Mouse (Mus musculus) cerebral cortex, adult 2 months (tissue): ENCODE results near the gene Sp6.

Source experiments
- WGBS: fragments of 180-500 bp; shearing (Covaris S2); methylation state at CpG from one replicate; pipeline ENCODE4 v1.1.7; 2018; 5-methylcytosine and 5-hydroxymethylcytosine counted together

The Sp6 gene

DNA sequence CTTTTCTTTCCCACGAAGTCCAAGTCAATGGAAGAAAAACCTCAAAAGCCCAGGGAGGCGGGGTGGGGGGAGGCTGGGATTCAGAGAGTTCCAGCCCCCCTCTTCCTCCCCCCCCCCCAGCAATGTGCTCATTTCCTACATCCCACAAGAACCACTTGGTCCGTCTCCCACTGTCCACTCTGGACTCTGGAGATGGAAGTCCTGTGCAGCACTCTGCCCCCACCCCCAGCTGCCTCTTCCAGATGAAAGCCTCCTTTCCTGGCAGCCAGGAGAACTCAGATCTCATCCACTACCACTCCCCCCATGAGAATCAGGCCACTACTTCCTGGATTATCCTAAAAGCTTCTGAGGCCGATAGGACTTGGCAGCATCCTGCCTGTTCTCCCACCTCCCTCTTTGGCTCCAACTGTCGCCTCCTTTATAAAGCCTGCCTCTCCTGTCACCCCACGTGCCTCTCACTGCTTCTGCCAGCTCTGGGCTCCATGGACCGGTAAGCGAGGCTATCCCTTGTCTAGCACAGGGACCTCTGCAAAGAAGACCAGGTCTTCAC lies at the start of gene Sp6:
Gene Sp6, plus strand, starts transcription at position 274 of the 550 bp plus-strand sequence.
- 21% methylated on average over 8 of the region's 8 CpGs for WGBS

DNA sequence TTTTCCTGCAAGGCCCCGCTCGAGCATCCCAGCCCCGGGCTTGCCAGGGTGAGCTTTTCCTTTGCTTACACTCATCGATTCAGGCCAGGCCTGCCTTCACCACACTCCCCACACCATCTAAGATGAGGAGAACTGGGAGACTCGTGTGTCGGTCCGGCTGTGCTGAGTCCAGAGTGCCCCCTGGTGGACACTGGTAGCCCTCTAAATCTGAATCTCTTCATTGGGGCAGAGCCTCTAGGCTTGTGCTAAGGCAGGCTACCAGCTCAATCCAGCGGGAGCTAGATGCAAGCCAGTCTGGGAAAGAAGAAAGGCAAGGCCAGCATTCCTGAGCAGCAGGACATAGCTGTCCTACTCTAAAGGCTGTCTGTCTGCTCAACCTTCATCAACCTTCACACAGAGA lies 49.6 kb upstream of the Sp6 start:
- 17% methylated on average over 8 of the region's 8 CpGs for WGBS

DNA sequence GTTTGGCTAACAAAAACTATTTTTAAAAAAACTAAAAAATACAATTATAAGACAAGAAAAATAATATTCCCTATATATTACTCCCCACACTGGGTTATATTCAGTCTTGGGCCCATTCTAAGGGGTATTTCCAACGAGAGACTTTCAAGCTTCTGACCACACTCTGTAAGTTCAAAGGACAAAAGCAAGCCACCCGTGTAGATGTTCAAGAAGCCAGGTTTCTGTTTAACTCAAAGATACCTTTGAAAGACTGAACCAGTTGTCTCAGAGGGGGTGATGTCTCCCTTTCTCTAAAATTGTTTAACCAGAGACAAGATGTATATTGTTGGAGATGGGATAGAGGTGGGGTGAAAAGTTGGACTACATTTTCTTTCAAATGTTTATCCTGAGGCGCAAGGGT lies 47.0 kb upstream of the Sp6 start:
- 86% methylated on average over 3 of the region's 3 CpGs for WGBS

DNA sequence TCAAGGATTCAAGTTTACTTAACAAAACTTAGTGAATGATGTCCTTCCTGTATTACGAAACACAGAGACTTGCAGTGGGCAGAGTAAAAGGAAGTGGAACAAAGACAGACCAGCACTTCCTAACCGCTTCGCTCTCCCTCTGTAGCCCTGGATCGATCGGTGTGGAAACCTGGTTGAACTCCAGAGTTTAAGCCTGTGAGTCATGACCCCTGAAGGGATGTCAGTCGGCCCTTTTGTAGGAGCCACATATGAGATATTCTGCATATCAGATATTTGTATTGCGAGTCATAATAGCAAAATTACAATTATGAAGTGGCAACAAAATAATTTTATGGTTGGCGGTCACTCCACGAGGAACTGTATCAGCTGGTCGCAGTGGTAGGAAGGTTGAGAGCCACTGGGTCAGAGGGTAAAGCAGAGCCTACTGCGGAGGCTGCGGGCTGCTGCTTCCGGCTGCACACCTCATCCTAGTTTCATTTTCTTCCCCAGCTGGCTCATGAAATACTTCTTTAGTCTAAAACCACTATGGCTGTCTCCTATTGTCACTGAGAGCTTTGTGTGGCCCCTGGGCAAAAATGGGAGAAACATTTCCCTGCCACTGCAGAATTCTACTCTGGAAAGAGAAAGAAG lies 46.2 kb upstream of the Sp6 start:
- 80% methylated on average over 13 of the region's 13 CpGs for WGBS

DNA sequence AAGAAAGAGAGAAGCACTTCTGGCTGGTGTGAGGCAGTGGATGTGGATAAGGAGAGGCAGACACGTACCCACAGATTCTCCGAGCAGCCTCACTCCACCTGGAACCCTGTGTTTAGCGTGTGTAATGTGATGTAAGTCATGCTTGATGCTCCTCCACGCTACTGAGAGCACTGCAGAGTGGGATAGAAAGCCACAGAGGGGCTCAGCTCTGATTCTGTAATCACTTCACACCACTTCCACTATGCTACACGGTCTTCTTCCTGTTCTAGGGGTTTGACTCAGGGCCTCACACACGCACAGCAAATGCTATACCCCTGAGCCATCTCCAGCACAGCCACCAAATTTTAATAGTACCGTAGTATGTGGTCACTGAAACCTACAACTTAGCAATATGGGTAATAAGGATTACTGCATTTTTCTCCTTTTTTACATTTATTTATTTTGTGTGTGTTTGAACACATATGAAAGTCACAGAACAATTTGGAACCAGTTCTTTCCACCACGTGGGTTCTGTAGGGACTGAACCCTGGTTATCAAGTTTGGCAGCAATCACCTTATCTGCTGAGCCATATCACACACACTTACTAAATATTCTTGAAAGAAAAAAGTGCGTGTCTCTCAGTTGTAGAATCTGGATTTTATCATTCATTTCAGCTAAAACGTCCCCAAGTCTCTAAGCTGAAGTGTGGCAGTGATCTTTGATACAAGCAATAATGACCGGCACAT lies 45.5 kb upstream of the Sp6 start:
- WGBS, result 85% methylated on average over 11 of the region's 11 CpGs

DNA sequence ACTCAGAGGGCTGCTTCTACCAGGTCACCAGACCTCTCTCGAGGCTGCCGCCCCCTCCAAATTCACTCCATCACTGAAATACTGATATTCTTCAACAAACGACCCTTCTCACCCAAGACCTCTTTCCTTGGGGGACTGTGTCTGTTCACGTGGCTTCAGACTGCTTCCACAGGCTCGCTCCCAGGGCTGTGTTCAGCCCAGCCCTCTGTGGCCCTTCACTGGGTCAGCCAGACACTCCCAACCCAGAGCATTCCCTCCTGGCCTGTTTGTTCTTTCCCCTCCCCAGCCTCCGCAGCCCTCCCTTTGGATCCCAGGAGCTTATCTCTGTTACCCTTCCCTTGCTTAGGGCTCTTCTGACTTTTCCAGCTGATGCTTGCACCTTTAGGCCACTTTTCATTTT lies 44.7 kb upstream of the Sp6 start:
- WGBS, result 71% methylated on average over 6 of the region's 6 CpGs

DNA sequence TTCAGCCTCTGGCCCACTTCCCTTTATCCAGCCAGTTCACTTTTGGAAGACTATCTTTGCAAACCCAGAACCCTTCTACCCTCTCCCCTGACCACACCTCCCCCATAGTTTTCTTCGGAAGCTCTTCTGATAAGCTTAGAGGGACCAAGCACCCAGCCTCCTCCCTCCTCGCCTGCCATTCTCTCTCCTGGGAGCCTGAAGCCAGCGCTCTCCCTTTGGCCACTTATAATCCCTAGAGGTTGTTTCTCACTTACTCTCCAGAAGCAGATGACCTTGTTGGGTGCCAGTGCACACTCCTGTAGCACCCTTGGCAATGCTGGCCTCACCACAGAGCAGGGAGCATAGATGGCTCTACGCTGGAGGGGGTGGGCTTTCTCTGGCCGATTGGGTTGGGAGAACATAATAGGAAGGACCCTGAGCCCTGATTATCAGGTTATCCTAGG lies 43.9 kb upstream of the Sp6 start:
- WGBS, result 65% methylated on average over 5 of the region's 5 CpGs

DNA sequence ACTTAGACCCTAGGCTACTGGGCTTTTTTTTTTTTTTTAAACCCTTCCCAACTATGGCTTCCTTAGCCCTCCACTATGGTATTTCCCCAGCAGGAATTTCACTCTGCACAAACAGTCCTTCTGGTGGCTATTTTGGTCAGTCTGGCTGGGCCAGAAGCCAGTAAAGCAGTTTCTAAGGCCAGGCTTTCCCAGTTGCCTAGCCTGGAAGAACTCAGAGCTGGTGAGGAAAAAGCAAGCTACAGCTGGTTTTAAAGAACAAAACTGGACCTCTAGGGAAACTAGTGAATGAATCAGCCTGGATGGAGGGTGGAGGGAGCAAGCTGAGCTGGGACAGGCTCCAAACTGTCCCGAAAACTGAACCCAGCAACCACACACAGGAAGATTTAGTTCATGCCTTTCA lies 43.4 kb upstream of the Sp6 start:
- 35% methylated on average over 1 of the region's 1 CpGs for WGBS

DNA sequence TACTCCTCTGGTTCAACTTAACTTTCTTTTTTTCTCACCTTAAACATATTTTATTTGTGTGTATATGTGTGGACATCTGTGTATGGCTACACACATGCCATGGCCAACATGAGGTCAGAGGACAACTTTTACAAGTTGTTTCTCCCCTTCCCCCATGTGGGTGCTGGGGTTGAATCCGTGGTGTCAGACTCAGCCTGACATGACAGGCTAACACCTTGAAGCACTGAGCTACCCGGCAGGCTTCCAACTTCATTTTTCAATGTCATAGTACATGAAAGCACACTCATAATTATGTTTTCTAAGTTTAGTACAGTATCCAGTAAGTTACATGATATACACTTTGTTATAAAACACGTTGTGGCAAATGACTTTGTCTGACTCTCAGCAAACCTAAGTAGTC lies 42.9 kb upstream of the Sp6 start:
- 59% methylated on average over 3 of the region's 3 CpGs for WGBS

DNA sequence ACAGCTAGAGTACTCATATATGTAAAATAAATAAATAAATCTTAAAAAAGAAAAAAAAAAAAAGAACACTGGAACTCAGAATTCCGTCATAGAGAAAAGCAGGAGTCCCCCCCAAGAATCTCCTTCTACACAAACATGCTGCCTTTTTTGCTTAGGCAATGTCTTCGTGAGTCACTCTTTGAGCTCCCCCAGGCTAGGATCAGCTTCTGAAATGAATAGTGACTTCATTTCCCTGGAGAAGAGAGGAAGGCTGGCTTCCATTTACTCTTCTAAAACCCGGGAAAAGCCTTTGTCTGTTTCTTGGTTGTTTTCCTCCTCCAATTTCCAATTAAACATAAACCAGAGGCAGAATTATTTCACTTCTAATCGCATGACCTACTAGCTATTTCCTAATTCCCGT lies 40.3 kb upstream of the Sp6 start:
- WGBS, result 47% methylated on average over 5 of the region's 5 CpGs

DNA sequence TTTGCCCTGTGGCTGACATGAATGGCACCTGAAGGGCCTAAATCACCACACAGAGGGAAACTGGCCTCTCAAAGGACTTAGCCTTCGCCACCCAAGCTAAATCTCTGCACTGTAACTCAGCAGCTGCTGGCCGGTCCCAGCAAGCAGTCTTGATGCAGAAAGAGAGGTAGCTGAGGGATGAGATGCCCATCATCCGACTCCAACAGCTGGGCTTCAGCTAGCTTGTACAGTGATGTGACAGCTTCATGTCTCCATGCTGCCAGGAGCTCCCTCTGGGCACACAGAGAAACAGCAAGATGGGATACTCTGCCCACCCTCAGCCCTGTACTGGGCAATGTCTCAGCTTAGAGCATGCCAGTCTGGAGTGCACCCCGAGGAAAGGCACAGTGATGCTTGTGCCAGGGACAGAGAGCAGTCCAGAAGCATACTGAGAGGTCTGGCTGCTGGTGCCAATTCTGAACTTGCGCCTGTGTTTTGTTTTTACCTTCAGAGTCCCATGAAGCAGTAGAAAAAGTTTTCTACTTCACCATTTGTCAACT lies 39.7 kb upstream of the Sp6 start:
- WGBS, result 64% methylated on average over 5 of the region's 5 CpGs

DNA sequence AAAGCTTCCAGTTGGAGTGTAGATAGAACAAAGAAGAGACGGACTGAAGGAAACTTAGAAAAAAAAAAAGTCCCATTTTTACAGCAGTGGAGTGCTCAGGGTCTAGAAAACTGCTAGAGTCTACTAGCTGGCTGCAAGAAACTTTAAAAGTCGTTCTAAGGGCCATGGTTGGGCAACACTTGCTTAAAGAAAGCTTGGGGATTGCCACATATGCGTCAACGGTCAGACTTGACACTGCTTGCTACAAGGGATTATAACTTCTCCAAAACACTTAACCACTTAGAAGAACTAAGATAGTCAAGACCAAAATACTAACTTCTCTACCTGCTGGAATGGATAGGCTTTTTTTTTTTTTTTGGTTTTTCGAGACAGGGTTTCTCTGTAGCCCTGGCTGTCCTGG lies 38.4 kb upstream of the Sp6 start:
- 80% methylated on average over 5 of the region's 5 CpGs for WGBS

DNA sequence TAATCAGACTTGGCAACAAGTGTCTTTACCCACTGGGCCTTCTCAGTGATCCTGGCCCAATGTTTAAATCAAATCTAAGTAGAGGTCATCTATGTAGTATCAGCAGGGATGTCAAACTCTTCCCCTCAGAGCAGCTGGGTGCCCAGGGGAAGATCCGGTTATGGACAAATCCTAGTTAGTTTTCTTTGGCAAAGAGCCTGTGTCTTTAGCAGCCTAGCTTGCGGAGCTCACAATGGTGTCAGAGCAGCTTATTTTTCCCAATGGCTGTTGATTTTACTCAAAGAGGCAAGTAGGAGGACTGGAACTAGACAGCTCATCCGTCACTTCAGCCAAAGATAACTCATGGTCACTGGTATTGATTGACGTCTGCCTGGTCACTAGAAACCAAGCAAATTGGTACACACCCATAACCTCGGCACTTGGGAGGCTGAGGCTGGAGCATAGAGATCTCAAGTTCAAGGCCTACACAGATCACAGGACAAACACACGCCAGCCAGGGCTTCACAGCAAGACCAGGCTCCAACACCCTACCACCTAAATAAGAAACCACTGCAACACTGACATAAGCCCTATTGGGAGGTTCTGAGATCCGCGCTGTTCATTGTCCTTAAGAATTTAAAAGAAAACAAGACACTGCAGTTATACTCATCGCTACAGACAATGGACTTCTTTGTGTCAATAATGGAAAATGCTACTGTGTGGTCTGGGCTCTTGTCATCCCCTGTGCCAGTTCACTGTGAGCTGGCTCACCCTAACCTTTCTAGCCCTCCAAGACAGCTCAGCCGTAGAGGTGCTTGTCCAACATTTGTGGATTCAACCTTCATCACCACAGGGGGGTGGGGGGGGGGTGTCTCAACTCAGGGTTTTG lies 37.4 kb upstream of the Sp6 start:
- WGBS, result 54% methylated on average over 10 of the region's 10 CpGs

DNA sequence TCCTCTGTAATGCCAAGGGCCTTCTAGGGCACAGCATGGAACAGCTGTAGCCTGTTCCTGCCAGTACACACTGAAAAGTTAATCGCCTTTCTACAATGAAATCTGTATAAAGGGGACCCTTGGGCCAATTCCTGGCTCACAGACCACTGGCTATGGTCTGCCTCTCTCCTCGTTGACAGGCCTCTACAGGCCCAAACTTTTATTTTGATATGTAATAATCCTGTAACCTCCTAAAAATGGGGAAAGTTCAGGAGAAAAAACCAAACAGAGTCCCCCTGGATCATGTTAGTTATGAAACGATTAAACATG lies 36.9 kb upstream of the Sp6 start:
- WGBS, result 30% methylated on average over 3 of the region's 3 CpGs

DNA sequence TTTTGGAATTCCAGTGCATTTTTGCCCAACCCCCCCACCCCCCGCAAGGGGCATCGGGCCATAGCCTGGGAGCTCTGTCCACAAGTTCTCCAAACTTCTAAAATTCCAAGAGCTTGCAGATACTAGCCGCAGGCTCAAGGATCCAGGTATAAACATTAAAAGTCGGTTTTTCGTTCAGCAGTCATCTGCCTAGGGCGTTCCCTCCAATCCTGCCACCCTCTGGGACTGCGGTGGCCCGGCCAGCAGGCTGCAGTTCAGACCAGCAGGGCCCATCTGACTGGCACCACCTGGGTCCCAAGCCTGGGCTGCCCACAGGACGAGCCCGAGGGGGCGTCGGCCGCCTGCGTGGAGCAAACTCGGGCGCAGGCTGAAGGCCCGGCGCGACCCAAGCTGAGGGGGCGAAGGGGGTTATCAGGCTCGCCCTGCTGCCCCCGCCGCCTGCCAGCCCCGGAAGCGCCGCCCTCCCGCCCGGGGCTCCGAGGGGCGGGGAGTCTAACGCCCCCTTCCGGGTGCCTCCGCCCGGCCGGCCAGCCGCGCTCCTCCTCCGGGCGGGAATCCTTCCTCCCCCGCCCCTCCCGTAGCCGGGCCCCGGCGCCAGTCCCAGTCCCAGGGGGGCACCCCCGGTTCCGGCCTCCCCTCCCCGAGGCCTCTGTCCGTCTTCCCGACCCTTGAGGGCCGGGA lies 36.1 kb upstream of the Sp6 start:
- under 1% methylated on average over 49 of the region's 50 CpGs for WGBS

DNA sequence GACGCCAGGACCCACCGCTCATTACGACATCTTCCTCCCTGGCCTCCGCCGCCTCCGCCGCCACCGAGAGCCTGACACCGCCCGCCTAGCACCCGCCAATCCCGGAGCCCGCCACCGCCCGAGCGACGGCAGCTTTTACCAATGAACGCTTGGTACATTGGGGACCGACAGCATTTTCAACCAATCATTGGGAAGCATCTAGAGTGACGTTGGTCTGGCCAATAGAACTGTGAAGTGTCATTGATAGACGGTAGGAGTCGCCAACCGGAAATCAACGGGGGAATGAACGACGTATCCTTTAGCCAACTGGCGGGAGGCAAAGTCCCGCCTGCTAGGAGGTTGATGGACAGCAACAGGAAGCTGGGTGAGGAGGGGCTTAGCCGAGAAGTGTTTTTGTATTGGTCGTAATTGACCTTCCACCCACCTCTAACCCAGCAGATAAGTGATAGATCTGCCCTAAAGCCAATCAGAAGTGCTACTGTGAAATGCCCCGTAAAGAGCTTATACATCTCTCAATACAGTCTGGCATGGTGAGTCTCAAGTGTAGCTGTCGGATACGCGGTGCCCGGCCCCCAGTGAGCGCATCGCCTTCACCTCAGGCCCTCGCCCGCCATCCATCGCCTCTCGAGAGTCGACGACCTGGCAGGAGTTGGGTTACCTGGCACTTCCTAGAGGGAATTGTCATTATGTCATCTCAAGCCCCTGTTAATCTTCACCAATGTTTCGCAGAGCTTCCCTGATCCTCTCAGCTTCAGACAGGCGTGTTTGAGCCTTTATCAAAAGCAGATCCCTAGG lies 35.4 kb upstream of the Sp6 start:
- under 1% methylated on average over 45 of the region's 45 CpGs for WGBS

DNA sequence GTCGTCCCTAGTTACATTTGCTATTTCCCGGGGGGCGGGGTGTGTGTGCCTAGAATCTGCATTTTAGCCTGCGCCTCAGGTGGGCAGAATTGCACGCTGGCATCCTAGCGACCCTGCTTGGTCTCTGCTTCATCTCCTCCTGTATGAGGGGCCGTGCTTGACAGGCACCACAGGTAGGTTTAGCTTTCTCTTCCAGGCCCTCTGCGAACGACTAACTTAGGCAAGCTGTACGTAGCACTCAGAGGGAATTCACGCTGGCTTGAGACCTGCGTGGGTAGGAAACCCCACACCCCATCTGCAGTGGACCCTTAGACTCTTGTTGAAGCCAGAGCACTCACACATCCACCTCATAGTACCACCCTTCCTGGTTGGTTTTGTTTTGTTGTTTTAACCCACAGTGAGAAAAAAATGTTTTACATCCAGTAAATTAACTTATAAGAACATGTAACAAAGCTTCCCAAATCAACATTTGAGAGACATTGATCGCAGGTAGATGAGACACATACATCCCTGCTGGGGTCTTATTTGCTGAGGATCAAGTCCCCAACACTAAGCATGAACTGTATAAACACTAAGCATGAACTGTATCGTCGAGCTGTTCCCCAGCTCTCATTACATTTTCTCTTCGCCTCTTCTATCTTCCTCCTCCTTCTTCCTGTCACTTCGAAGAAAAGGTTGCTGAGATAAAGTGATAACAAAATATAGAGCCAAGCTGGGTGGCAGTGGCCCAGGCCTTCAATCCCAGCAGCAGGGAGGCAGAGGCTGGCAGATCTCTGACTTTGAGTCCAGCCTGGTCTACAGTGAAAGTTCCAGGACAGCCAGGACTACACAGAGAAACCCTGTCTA lies 34.6 kb upstream of the Sp6 start:
- 22% methylated on average over 17 of the region's 17 CpGs for WGBS

DNA sequence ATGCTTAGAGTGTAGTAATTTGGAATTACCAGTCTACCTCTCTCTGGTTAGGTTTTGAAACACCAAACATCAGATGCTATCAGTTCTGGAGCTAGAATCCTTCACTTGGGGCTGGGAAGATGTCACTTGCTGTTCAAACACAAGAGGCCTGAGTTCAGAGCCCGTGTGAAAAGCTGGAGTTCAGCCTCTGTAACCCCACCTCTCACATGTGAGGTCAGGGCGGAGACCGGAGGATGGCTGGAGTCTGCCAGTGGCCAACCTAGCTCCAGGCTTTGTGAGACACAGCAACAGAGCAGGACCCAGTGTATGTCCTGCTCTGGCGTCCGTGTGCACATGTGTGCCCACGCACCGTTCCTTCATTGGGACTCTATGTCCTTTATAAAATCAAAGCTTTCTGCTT lies 33.9 kb upstream of the Sp6 start:
- 89% methylated on average over 7 of the region's 7 CpGs for WGBS

DNA sequence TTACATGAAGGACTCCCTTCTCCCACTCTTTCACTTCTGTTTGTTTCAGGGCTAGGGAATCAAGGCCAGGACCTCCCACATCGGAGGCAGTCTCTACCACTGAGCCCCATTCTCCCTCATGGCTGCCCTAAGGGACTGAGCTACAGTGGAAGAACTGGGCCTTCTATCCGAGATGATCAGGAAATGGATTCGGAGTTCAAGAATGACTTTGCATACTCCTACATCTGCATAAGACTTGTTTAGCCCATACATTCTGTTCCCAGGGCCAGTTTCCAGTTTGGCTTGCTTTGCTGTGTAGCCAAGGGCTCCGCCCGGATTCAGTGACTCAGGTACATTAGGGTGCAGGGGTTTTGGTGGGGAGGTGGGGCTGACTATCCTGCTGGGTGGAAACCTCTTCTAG lies 33.2 kb upstream of the Sp6 start:
- WGBS, result 76% methylated on average over 5 of the region's 5 CpGs

DNA sequence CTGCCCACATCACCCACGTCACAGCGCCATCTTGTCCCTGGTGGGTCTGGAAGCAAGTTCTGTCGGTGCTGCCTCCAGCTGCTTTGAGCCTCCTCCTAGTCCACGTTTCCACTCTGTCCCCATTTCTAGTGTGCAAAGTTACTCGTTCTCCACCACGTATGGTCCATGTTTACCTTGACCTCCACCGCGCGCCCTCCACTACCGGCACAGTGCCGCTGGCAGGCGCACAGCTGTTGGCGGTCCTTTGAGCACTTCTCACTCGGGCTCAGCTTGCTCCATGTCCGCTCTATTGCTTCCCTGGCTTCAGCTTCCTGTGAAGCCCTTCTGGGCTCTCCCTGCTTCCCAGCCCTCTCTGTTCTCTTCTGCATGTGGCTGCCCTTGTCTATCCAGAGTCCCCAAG lies 31.7 kb upstream of the Sp6 start:
- WGBS, result 84% methylated on average over 15 of the region's 15 CpGs
